In genomic region chr6:34599171-34599570, GRCm38 (mm10) we compare ENCODE assay signal across 10 mouse cellular contexts. TPM values are rescaled to one million over a fixed set of nuclear protein-coding genes. Genes with fewer than 3 reads are reported as not detected.
DNase-seq lines count a peak whose midpoint lies in the region; ATAC-seq lines count a peak whose summit lies in the region.
"Had no signal": no experiment of that assay in that cellular context is flagged by ENCODE, and none has a peak within 500 bp of the region (broad histone marks: within the 10 kb centered on the region; RNA-seq: fewer than 3 reads in every experiment).

No protein-coding gene starts in this region.

- no peak overlapping the region for H3K4me2 ChIP-seq in midbrain, embryonic 11.5 days
- H3K4me2 ChIP-seq in limb, embryonic 12.5 days = peak overlapping the region; percentile 65
- H3K4me2 ChIP-seq in stomach, embryonic 14.5 days (replicated peaks; ENCODE audit: low read depth, low read length) = peak overlapping the region; percentile 51

- H3K36me3 ChIP-seq in midbrain, embryonic 10.5 days = no peaks in the 10 kb centered on the region
- H3K36me3 ChIP-seq in midbrain, embryonic 11.5 days (ENCODE audit: control insufficient read depth, insufficient read depth, low read length) = no peaks in the 10 kb centered on the region
- H3K36me3 ChIP-seq in limb, embryonic 12.5 days = no peaks in the 10 kb centered on the region
- H3K36me3 ChIP-seq in stomach, embryonic 14.5 days (ENCODE audit: control insufficient read depth, insufficient read depth, low read length) = no peaks in the 10 kb centered on the region

- no peak overlapping the region for H3K9ac ChIP-seq in midbrain, embryonic 11.5 days (ENCODE audit: low read length)
- peak overlapping the region; percentile 63 for H3K9ac ChIP-seq in limb, embryonic 12.5 days (replicated peaks)
- peak overlapping the region; percentile 56 for H3K9ac ChIP-seq in stomach, embryonic 14.5 days (replicated peaks; ENCODE audit: low read depth, low read length)

- no peaks in the 10 kb centered on the region for H3K9me3 ChIP-seq in midbrain, embryonic 10.5 days (replicated peaks)
- H3K9me3 ChIP-seq in midbrain, embryonic 11.5 days (ENCODE audit: control insufficient read depth, low read length) = no peaks in the 10 kb centered on the region
- H3K9me3 ChIP-seq in limb, embryonic 12.5 days = no peaks in the 10 kb centered on the region
- H3K9me3 ChIP-seq in stomach, embryonic 14.5 days (ENCODE audit: control insufficient read depth, low read depth, low read length) = no peaks in the 10 kb centered on the region

- peak overlapping the region; percentile 40; the same call in 1 of the 2 replicates for H3K4me3 ChIP-seq in midbrain, embryonic 10.5 days
- H3K4me3 ChIP-seq in midbrain, embryonic 11.5 days (ENCODE audit: low read depth, low read length) = no peak overlapping the region
- peak overlapping the region; percentile 45 for H3K4me3 ChIP-seq in limb, embryonic 12.5 days (replicated peaks)
- peak overlapping the region; percentile 48 for H3K4me3 ChIP-seq in stomach, embryonic 14.5 days (ENCODE audit: low read depth, low read length)

- no peaks in the 10 kb centered on the region; the same call in 1 of the 2 replicates for H3K27me3 ChIP-seq in midbrain, embryonic 10.5 days (ENCODE audit: low read depth, poor library complexity, severe bottlenecking)
- no peaks in the 10 kb centered on the region for H3K27me3 ChIP-seq in midbrain, embryonic 11.5 days (ENCODE audit: control insufficient read depth, insufficient read depth, low read length)
- no peaks in the 10 kb centered on the region for H3K27me3 ChIP-seq in limb, embryonic 12.5 days
- no peaks in the 10 kb centered on the region for H3K27me3 ChIP-seq in stomach, embryonic 14.5 days (ENCODE audit: control insufficient read depth, insufficient read depth, low read length)

- ATAC-seq in midbrain, embryonic 11.5 days (ENCODE audit: low FRiP score) = no peak
- ATAC-seq in limb, embryonic 12.5 days (ENCODE audit: insufficient number of reproducible peaks, insufficient read depth, low FRiP score, low TSS enrichment, low read depth) = no peak
- no peak for ATAC-seq in stomach, embryonic 14.5 days (ENCODE audit: insufficient number of reproducible peaks, insufficient read depth, low FRiP score, low read depth)

- H3K4me1 ChIP-seq in midbrain, embryonic 10.5 days = peaks cover 26% of the 10 kb centered on the region
- H3K4me1 ChIP-seq in midbrain, embryonic 11.5 days (ENCODE audit: control insufficient read depth, insufficient read depth, low read length) = peaks cover 3% of the 10 kb centered on the region; the same call in 1 of the 2 replicates
- peaks cover 51% of the 10 kb centered on the region for H3K4me1 ChIP-seq in limb, embryonic 12.5 days (replicated peaks)
- peaks cover 32% of the 10 kb centered on the region for H3K4me1 ChIP-seq in stomach, embryonic 14.5 days (ENCODE audit: control insufficient read depth, insufficient read depth, low read length)

- DNase-seq in heart, adult 11 months = peak; percentile 72
- no peak for DNase-seq in heart, adult 18-20 months
- DNase-seq in midbrain, embryonic 10.5 days (ENCODE audit: low spot score) = no peak
- no peak for DNase-seq in midbrain, embryonic 11.5 days (ENCODE audit: low spot score, missing footprints)
- DNase-seq in embryo, embryonic 9.5 days (ENCODE audit: extremely low spot score) = no peak
- DNase-seq in ovary, postnatal 36 days (ENCODE audit: low spot score) = no peak
- DNase-seq: adrenal gland, adult 2 months; thymus, adult 18-20 months had no signal

- 68% methylated on average over 9 of the region's 9 CpGs for WGBS in midbrain, embryonic 10.5 days
- WGBS in midbrain, embryonic 11.5 days = 60% methylated on average over 9 of the region's 9 CpGs
- WGBS in limb, embryonic 12.5 days = 61% methylated on average over 9 of the region's 9 CpGs
- 31% methylated on average over 9 of the region's 9 CpGs for WGBS in stomach, embryonic 14.5 days

- H3K27ac ChIP-seq in midbrain, embryonic 10.5 days (replicated peaks) = no peak overlapping the region; the same call in 1 of the 2 replicates
- H3K27ac ChIP-seq in midbrain, embryonic 11.5 days (ENCODE audit: low read depth, low read length) = no peak overlapping the region
- H3K27ac ChIP-seq in limb, embryonic 12.5 days = peak overlapping the region; percentile 74
- H3K27ac ChIP-seq in stomach, embryonic 14.5 days (ENCODE audit: low read length) = peak overlapping the region; percentile 86

RNA-seq across cellular contexts. Expression of gene Cald1, which starts 0.9 kb away (rescaled TPM):
- total RNA-seq in heart, adult 18-20 months (2021) = 10 to 100 TPM; 48.0 to 48.9 TPM
- 143 and 152 TPM in 2 replicates for polyA plus RNA-seq in midbrain, embryonic 10.5 days (2016; fragmentation: Nextera tagmentation; extraction: Ambion mirVana)
- polyA plus RNA-seq in midbrain, embryonic 11.5 days (2014; fragmentation: Nextera tagmentation; extraction: Ambion mirVana) = 134 and 149 TPM in 2 replicates
- polyA plus RNA-seq in limb, embryonic 12.5 days (2016; fragmentation: Nextera tagmentation; extraction: Ambion mirVana) = 213 and 222 TPM in 2 replicates
- polyA plus RNA-seq in stomach, embryonic 14.5 days (2014; fragmentation: Nextera tagmentation; extraction: Ambion mirVana) = 366 and 368 TPM in 2 replicates

Comparison
In these comparisons a context has a peak if more than half of its experiments do, and no peak if none do; other contexts are left out.
1. H3K27ac ChIP-seq: peak in limb, embryonic 12.5 days (single experiment) and stomach, embryonic 14.5 days (single experiment); none in midbrain, embryonic 10.5 days (single experiment) and midbrain, embryonic 11.5 days (single experiment).